Mouse (Mus musculus): Measurements from ENCODE around the gene Idi2. TPM values are rescaled to one million over a fixed set of nuclear protein-coding genes. Genes with fewer than 3 reads are reported as not detected.
"Not testable (repeated sequence)": the region's sequence is repeated elsewhere in the genome, so short reads cannot be mapped to it uniquely, and the experiment has no call there.

The Idi2 gene
- polyA plus RNA-seq, 1 experiment from 2014 or later = 0.16 TPM

- no peak overlapping the region for H3K4me3 ChIP-seq (ENCODE audit: low read depth, low read length)
- no peak overlapping the region for H3K27ac ChIP-seq (replicated peaks; ENCODE audit: low read depth, low read length)
- WGBS = 93% methylated on average over 3 of the region's 3 CpGs
- H3K4me1 ChIP-seq (ENCODE audit: control insufficient read depth, insufficient read depth, low read length) = no peaks in the 10 kb centered on the region
- no peak overlapping the region for H3K9ac ChIP-seq (ENCODE audit: low read length)
- no peak overlapping the region for H3K4me2 ChIP-seq (ENCODE audit: low read depth, severe bottlenecking)
- ATAC-seq (ENCODE audit: insufficient number of reproducible peaks, low FRiP score, low TSS enrichment, low read depth) (no peak), DNase-seq (ENCODE audit: low spot score) (no peak)
- H3K9me3 ChIP-seq (ENCODE audit: control insufficient read depth, low read length) = no peaks in the 10 kb centered on the region
- H3K36me3 ChIP-seq (ENCODE audit: control insufficient read depth, insufficient read depth, low read length) = peaks cover 38% of the 10 kb centered on the region
- no peaks in the 10 kb centered on the region for H3K27me3 ChIP-seq (ENCODE audit: control insufficient read depth, insufficient read depth, low read length)
These were observed 20.3 kb downstream of the Idi2 start for GRCm38 (mm10) chr13:8972972-8973371.

GRCm38 (mm10) chr13:8992231-8992630 is 39.6 kb downstream of the Idi2 start:
- H3K4me1 ChIP-seq (ENCODE audit: control insufficient read depth, insufficient read depth, low read length) = 0 out of 2 replicates have a peak, but pooled peaks cover 5% of the 10 kb centered on the region
- no peak overlapping the region for H3K27ac ChIP-seq (replicated peaks; ENCODE audit: low read depth, low read length)
- H3K4me2 ChIP-seq (ENCODE audit: low read depth, severe bottlenecking) = no peak overlapping the region
- no peak overlapping the region for H3K9ac ChIP-seq (ENCODE audit: low read length)
- H3K4me3 ChIP-seq (ENCODE audit: low read depth, low read length) = no peak overlapping the region
- ATAC-seq (ENCODE audit: insufficient number of reproducible peaks, low FRiP score, low TSS enrichment, low read depth) (no peak), DNase-seq (ENCODE audit: low spot score) (no peak)
- no peaks in the 10 kb centered on the region for H3K27me3 ChIP-seq (ENCODE audit: control insufficient read depth, insufficient read depth, low read length)
- H3K36me3 ChIP-seq (ENCODE audit: control insufficient read depth, insufficient read depth, low read length) = peaks cover 5% of the 10 kb centered on the region
- 91% methylated on average over 6 of the region's 6 CpGs for WGBS
- H3K9me3 ChIP-seq (ENCODE audit: control insufficient read depth, low read length) = no peaks in the 10 kb centered on the region

GRCm38 (mm10) chr13:8995159-8995989 is 42.7 kb downstream of the Idi2 start:
- Histone ChIP-seq H3K36me3 (ENCODE audit: control insufficient read depth, insufficient read depth, low read length) (peaks cover 3% of the 10 kb centered on the region; the same call in 1 of the 2 replicates), H3K4me3 (ENCODE audit: low read depth, low read length) (peak overlapping the region; percentile 94), H3K4me1 (ENCODE audit: control insufficient read depth, insufficient read depth, low read length) (0 out of 2 replicates have a peak, but pooled peaks cover 5% of the 10 kb centered on the region), H3K27me3 (ENCODE audit: control insufficient read depth, insufficient read depth, low read length) (no peaks in the 10 kb centered on the region), H3K9me3 (ENCODE audit: control insufficient read depth, low read length) (no peaks in the 10 kb centered on the region), H3K27ac (replicated peaks; ENCODE audit: low read depth, low read length) (no peak overlapping the region), H3K9ac (ENCODE audit: low read length) (peak overlapping the region; percentile 86), H3K4me2 (ENCODE audit: low read depth, severe bottlenecking) (peak overlapping the region; percentile 75)
- DNase-seq (ENCODE audit: low spot score) (peak; percentile 23), ATAC-seq (ENCODE audit: insufficient number of reproducible peaks, low FRiP score, low TSS enrichment, low read depth) (peak; percentile 77)
- WGBS = 4% methylated on average over 33 of the region's 33 CpGs

- Histone ChIP-seq H3K36me3 (ENCODE audit: control insufficient read depth, insufficient read depth, low read length) (peaks cover 3% of the 10 kb centered on the region; the same call in 1 of the 2 replicates), H3K4me1 (ENCODE audit: control insufficient read depth, insufficient read depth, low read length) (0 out of 2 replicates have a peak, but pooled peaks cover 5% of the 10 kb centered on the region), H3K4me2 (ENCODE audit: low read depth, severe bottlenecking) (peak within 1 kb of the TSS; percentile 75), H3K27ac (replicated peaks; ENCODE audit: low read depth, low read length) (no peak within 1 kb of the TSS), H3K27me3 (ENCODE audit: control insufficient read depth, insufficient read depth, low read length) (no peaks in the 10 kb centered on the region), H3K9ac (ENCODE audit: low read length) (peak within 1 kb of the TSS; percentile 86), H3K9me3 (ENCODE audit: control insufficient read depth, low read length) (no peaks in the 10 kb centered on the region), H3K4me3 (ENCODE audit: low read depth, low read length) (peak within 1 kb of the TSS; percentile 94)
- WGBS = 2% methylated on average over 51 of the region's 51 CpGs
- ATAC-seq (ENCODE audit: insufficient number of reproducible peaks, low FRiP score, low TSS enrichment, low read depth) (peak; percentile 97), DNase-seq (ENCODE audit: low spot score) (peak; percentile 95)
These were observed 43.5 kb downstream of the Idi2 start, which contains the start of gene Gtpbp4 for GRCm38 (mm10) chr13:8995990-8996786. Gene Gtpbp4, minus strand, starts transcription at chr13:8996083.

- not testable (repeated sequence) for DNase-seq (ENCODE audit: low spot score); H3K4me2 ChIP-seq (ENCODE audit: low read depth, severe bottlenecking); H3K9ac ChIP-seq (ENCODE audit: low read length); H3K27ac ChIP-seq (replicated peaks; ENCODE audit: low read depth, low read length); H3K27me3 ChIP-seq (ENCODE audit: control insufficient read depth, insufficient read depth, low read length); ATAC-seq (ENCODE audit: insufficient number of reproducible peaks, low FRiP score, low TSS enrichment, low read depth); H3K4me3 ChIP-seq (ENCODE audit: low read depth, low read length); H3K36me3 ChIP-seq (ENCODE audit: control insufficient read depth, insufficient read depth, low read length); H3K4me1 ChIP-seq (ENCODE audit: control insufficient read depth, insufficient read depth, low read length); H3K9me3 ChIP-seq (ENCODE audit: control insufficient read depth, low read length)
- WGBS = 85% methylated on average over 5 of the region's 5 CpGs
These were observed 44.6 kb downstream of the Idi2 start for GRCm38 (mm10) chr13:8997221-8997620.

- H3K36me3 ChIP-seq (ENCODE audit: control insufficient read depth, insufficient read depth, low read length) = no peaks in the 10 kb centered on the region
- no peak overlapping the region for H3K4me3 ChIP-seq (ENCODE audit: low read depth, low read length)
- no peak overlapping the region for H3K9ac ChIP-seq (ENCODE audit: low read length)
- no peaks in the 10 kb centered on the region for H3K9me3 ChIP-seq (ENCODE audit: control insufficient read depth, low read length)
- DNase-seq (ENCODE audit: low spot score) (no peak), ATAC-seq (ENCODE audit: insufficient number of reproducible peaks, low FRiP score, low TSS enrichment, low read depth) (no peak)
- 0 out of 2 replicates have a peak, but pooled peaks cover 5% of the 10 kb centered on the region for H3K4me1 ChIP-seq (ENCODE audit: control insufficient read depth, insufficient read depth, low read length)
- H3K27me3 ChIP-seq (ENCODE audit: control insufficient read depth, insufficient read depth, low read length) = no peaks in the 10 kb centered on the region
- WGBS = 95% methylated on average over 8 of the region's 8 CpGs
- H3K27ac ChIP-seq (replicated peaks; ENCODE audit: low read depth, low read length) = no peak overlapping the region
- no peak overlapping the region for H3K4me2 ChIP-seq (ENCODE audit: low read depth, severe bottlenecking)
These were observed 46.8 kb downstream of the Idi2 start for GRCm38 (mm10) chr13:8999464-8999863.

- H3K4me3 ChIP-seq (ENCODE audit: low read depth, low read length) = no peak overlapping the region
- H3K27ac ChIP-seq (replicated peaks; ENCODE audit: low read depth, low read length) = no peak overlapping the region
- H3K27me3 ChIP-seq (ENCODE audit: control insufficient read depth, insufficient read depth, low read length) = no peaks in the 10 kb centered on the region
- 64% methylated on average over 2 of the region's 2 CpGs for WGBS
- H3K36me3 ChIP-seq (ENCODE audit: control insufficient read depth, insufficient read depth, low read length) = no peaks in the 10 kb centered on the region
- no peak for ATAC-seq (ENCODE audit: insufficient number of reproducible peaks, low FRiP score, low TSS enrichment, low read depth)
- H3K4me1 ChIP-seq (ENCODE audit: control insufficient read depth, insufficient read depth, low read length) = no peaks in the 10 kb centered on the region
- no peak for DNase-seq (ENCODE audit: low spot score)
- no peak overlapping the region for H3K9ac ChIP-seq (ENCODE audit: low read length)
- no peaks in the 10 kb centered on the region for H3K9me3 ChIP-seq (ENCODE audit: control insufficient read depth, low read length)
- no peak overlapping the region for H3K4me2 ChIP-seq (ENCODE audit: low read depth, severe bottlenecking)
These were observed 50.6 kb downstream of the Idi2 start for GRCm38 (mm10) chr13:9003306-9003705.

Data from limb, embryonic 11.5 days (tissue).